Mouse (Mus musculus) liver, postnatal 0 days (tissue): ENCODE results near the gene Cped1. TPM values are rescaled to one million over a fixed set of nuclear protein-coding genes. Genes with fewer than 3 reads are reported as not detected.

ENCODE experiments used
- ATAC-seq: fragments of 200-750 bp; cut with Nextera tagmentation; 2 replicates; pipeline ENCODE4 v1.8.0; 2017; ENCODE audit warnings: mild to moderate bottlenecking, moderate library complexity
- DNase-seq: peaks from one replicate; pipeline ENCODE4 v3.0.0-alpha.2; 2016
- H3K27ac ChIP-seq: fragments of 300-500 bp; sonication (generic); 2 replicates; pipeline ENCODE4 v1.5.1; 2014; ENCODE audit warnings: antibody characterized with exemption, moderate library complexity, mild to moderate bottlenecking, low read depth
- H3K27me3 ChIP-seq: fragments of 300-500 bp; sonication (generic); 2 replicates; pipeline ENCODE4 v1.6.1; 2014; ENCODE audit warnings: low read length, control low read depth, mixed read lengths; ENCODE audit not compliant: insufficient read depth
- H3K36me3 ChIP-seq: fragments of 300-500 bp; sonication (generic); replicated peaks from 2 replicates; pipeline ENCODE4 v1.6.1; 2014; ENCODE audit warnings: mild to moderate bottlenecking, control low read depth, low read length, moderate library complexity, mixed read lengths; ENCODE audit not compliant: insufficient read depth
- H3K4me1 ChIP-seq: fragments of 300-500 bp; sonication (generic); 2 replicates; pipeline ENCODE4 v1.6.1; 2014; ENCODE audit warnings: antibody characterized with exemption, mild to moderate bottlenecking, control low read depth; ENCODE audit not compliant: insufficient read depth
- H3K4me2 ChIP-seq: fragments of 300-500 bp; sonication (generic); 2 replicates; pipeline ENCODE4 v1.6.1; 2014; ENCODE audit warnings: low read depth, mild to moderate bottlenecking, low read length, moderate library complexity, mixed read lengths
- H3K4me3 ChIP-seq: fragments of 300-500 bp; sonication (generic); 2 replicates; pipeline ENCODE4 v1.5.1; 2014; ENCODE audit warnings: low read depth, low read length
- H3K9ac ChIP-seq: fragments of 300-500 bp; sonication (generic); replicated peaks from 2 replicates; pipeline ENCODE4 v1.6.1; 2014; ENCODE audit warnings: mild to moderate bottlenecking, moderate library complexity
- H3K9me3 ChIP-seq: fragments of 300-500 bp; sonication (generic); 2 replicates; pipeline ENCODE4 v1.6.1; 2016; ENCODE audit warnings: mild to moderate bottlenecking, control low read depth, low read length, mixed read lengths
- CTCF ChIP-seq: sonication (generic); IDR thresholded peaks from 2 replicates; pipeline ENCODE4 v1.5.1; 2016; ENCODE audit warnings: antibody characterized with exemption, low read depth
- EP300 ChIP-seq: IDR thresholded peaks from 2 replicates; pipeline ENCODE4 v1.6.1; 2016; ENCODE audit warnings: antibody characterized with exemption, low read depth, mild to moderate bottlenecking
- WGBS: fragments of 180-500 bp; shearing (Covaris S2); extraction: QIAGEN DNeasy Blood & Tissue Kit; methylation state at CpG from one replicate; pipeline ENCODE4 v1.1.7; 2014; ENCODE audit not compliant: insufficient replicate concordance; 5-methylcytosine and 5-hydroxymethylcytosine counted together
- polyA plus RNA-seq: library from polyadenylated mRNA; unstranded; fragments of >200 nt; fragmentation: Nextera tagmentation; extraction: Ambion mirVana; gene quantifications from 2 replicates; pipeline ENCODE4 v1.2.1, GENCODE M21; 2015

The Cped1 gene
- polyA plus RNA-seq, 1 experiment from 2014 or later, result 8.2 TPM

GRCm38 (mm10) chr6:22011546-22011945, 25.8 kb downstream of the Cped1 start:
- no peaks in the 10 kb centered on the region for H3K27me3 ChIP-seq
- H3K36me3 ChIP-seq, result no peaks in the 10 kb centered on the region
- TF ChIP-seq EP300, result no peak
- no peak for TF ChIP-seq CTCF
- no peak overlapping the region for H3K9ac ChIP-seq
- DNase-seq (no peak), ATAC-seq (no peak)
- peak overlapping the region; percentile 62 for H3K27ac ChIP-seq
- no peaks in the 10 kb centered on the region for H3K9me3 ChIP-seq
- H3K4me3 ChIP-seq, result no peak overlapping the region
- no peak overlapping the region for H3K4me2 ChIP-seq
- peaks cover 13% of the 10 kb centered on the region for H3K4me1 ChIP-seq
- 63% methylated on average over 2 of the region's 2 CpGs for WGBS

- WGBS, result 50% methylated on average over 5 of the region's 5 CpGs
- no peak for DNase-seq
These were observed 26.4 kb downstream of the Cped1 start for GRCm38 (mm10) chr6:22012099-22012498.

GRCm38 (mm10) chr6:22012501-22012900, 26.8 kb downstream of the Cped1 start:
- no peak for DNase-seq

More at GRCm38 (mm10) chr6:22012099-22012498, 26.4 kb downstream of the Cped1 start:
- no peak for TF ChIP-seq EP300
- no peak for TF ChIP-seq CTCF
- peak overlapping the region; percentile 64 for H3K27ac ChIP-seq
- H3K9me3 ChIP-seq, result no peaks in the 10 kb centered on the region
- H3K36me3 ChIP-seq, result no peaks in the 10 kb centered on the region
- peak; percentile 57 for ATAC-seq
- H3K9ac ChIP-seq, result no peak overlapping the region
- no peak overlapping the region for H3K4me2 ChIP-seq
- no peak overlapping the region for H3K4me3 ChIP-seq
- H3K4me1 ChIP-seq, result peaks cover 13% of the 10 kb centered on the region
- no peaks in the 10 kb centered on the region for H3K27me3 ChIP-seq

GRCm38 (mm10) chr6:22013394-22013793, 27.7 kb downstream of the Cped1 start:
- 0 out of 2 replicates have a peak overlapping the region, but pooled peaks have one; percentile 13 for H3K27ac ChIP-seq

More at GRCm38 (mm10) chr6:22012501-22012900, 26.8 kb downstream of the Cped1 start:
- no peak for ATAC-seq
- Histone ChIP-seq H3K9ac (no peak overlapping the region; the same call in 1 of the 2 replicates), H3K27me3 (no peaks in the 10 kb centered on the region), H3K36me3 (no peaks in the 10 kb centered on the region), H3K4me1 (peaks cover 13% of the 10 kb centered on the region), H3K4me2 (no peak overlapping the region), H3K27ac (peak overlapping the region; percentile 64; the same call in 1 of the 2 replicates), H3K9me3 (no peaks in the 10 kb centered on the region), H3K4me3 (no peak overlapping the region)
- TF ChIP-seq EP300 (no peak), CTCF (no peak)
- WGBS, result 66% methylated on average over 5 of the region's 5 CpGs

GRCm38 (mm10) chr6:22014291-22014911, 28.7 kb downstream of the Cped1 start:
- DNase-seq (no peak), ATAC-seq (no peak)
- no peak overlapping the region for H3K9ac ChIP-seq
- no peak for TF ChIP-seq CTCF
- TF ChIP-seq EP300, result no peak
- WGBS, result 82% methylated on average over 6 of the region's 6 CpGs
- H3K27me3 ChIP-seq, result no peaks in the 10 kb centered on the region
- H3K4me3 ChIP-seq, result no peak overlapping the region
- no peak overlapping the region for H3K27ac ChIP-seq
- no peak overlapping the region for H3K4me2 ChIP-seq
- peaks cover 13% of the 10 kb centered on the region for H3K4me1 ChIP-seq
- H3K9me3 ChIP-seq, result no peaks in the 10 kb centered on the region
- no peaks in the 10 kb centered on the region for H3K36me3 ChIP-seq

More at GRCm38 (mm10) chr6:22013394-22013793, 27.7 kb downstream of the Cped1 start:
- WGBS, result 76% methylated on average over 3 of the region's 3 CpGs
- Histone ChIP-seq H3K4me1 (peaks cover 13% of the 10 kb centered on the region), H3K4me3 (no peak overlapping the region), H3K9ac (no peak overlapping the region), H3K36me3 (no peaks in the 10 kb centered on the region), H3K4me2 (no peak overlapping the region), H3K9me3 (no peaks in the 10 kb centered on the region), H3K27me3 (no peaks in the 10 kb centered on the region)
- no peak for TF ChIP-seq EP300
- TF ChIP-seq CTCF, result no peak
- ATAC-seq (peak; percentile 58), DNase-seq (no peak)

- no peak overlapping the region for H3K9ac ChIP-seq
- H3K27me3 ChIP-seq, result no peaks in the 10 kb centered on the region
- 48% methylated on average over 7 of the region's 7 CpGs for WGBS
- H3K27ac ChIP-seq, result no peak overlapping the region
- ATAC-seq (no peak), DNase-seq (no peak)
- no peaks in the 10 kb centered on the region for H3K36me3 ChIP-seq
- no peaks in the 10 kb centered on the region for H3K9me3 ChIP-seq
- H3K4me1 ChIP-seq, result peaks cover 7% of the 10 kb centered on the region
- TF ChIP-seq CTCF (no peak), EP300 (no peak)
- H3K4me3 ChIP-seq, result no peak overlapping the region
- no peak overlapping the region for H3K4me2 ChIP-seq
These were observed 31.9 kb downstream of the Cped1 start for GRCm38 (mm10) chr6:22017631-22018030.
